Mouse (Mus musculus) urinary bladder, postnatal 0 days (tissue): ENCODE results near the gene Mettl8. TPM values are rescaled to one million over a fixed set of nuclear protein-coding genes. Genes with fewer than 3 reads are reported as not detected.

Experiments
- polyA plus RNA-seq: library from polyadenylated mRNA; unstranded; fragments of >200 nt; fragmentation: Nextera tagmentation; extraction: Ambion mirVana; gene quantifications from 2 replicates; pipeline ENCODE4 v1.2.1, GENCODE M21; 2015

Gene Mettl8
- polyA plus RNA-seq: 6.0 and 6.7 TPM in 2 replicates

GRCm38 (mm10) chr2:71055300-71056114, at the start of gene Mettl8, which contains the start of gene Dcaf17:
Mettl8 (minus strand) TSS chr2:71055583.
Dcaf17 (plus strand) TSS chr2:71055328.

Other genes starting within 250 kb of the Mettl8 start
- 15.9 and 18.3 TPM in 2 replicates for gene Tlk1, start 229.9 kb downstream of the Mettl8 start, polyA plus RNA-seq
- 15.2 and 17.3 TPM in 2 replicates for gene Dcaf17, start 255 bp downstream of the Mettl8 start, polyA plus RNA-seq
- gene Cybrd1, start 62.3 kb upstream of the Mettl8 start, polyA plus RNA-seq: 1.1 and 1.4 TPM in 2 replicates
- gene Dync1i2, start 156.1 kb upstream of the Mettl8 start, polyA plus RNA-seq: 59.8 and 75.5 TPM in 2 replicates